In the genomic region with DNA sequence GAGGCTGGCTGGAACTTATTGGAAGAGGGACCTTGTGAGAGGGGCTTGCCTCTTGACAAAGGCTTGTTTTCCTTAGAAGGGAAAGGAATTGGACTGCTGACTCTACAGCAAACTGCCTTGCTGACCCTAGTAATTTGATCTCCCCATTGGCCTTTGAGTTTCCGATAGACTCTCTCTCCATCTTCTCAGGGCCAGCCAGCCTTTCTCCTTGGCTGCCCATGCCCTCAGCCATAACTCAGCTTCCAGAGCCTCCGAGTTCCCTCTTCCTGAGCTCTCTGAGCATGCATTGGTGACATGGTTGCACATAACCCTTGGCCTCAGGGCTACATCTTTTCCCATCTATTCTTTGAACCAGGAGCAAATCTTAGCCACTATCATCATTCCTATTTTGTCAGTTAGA, we compare ENCODE assay signal across 22 mouse cellular contexts.
DNase-seq lines count a peak whose midpoint lies in the region; ATAC-seq and TF ChIP-seq lines count a peak whose summit lies in the region.
"Had no signal": no experiment of that assay in that cellular context is flagged by ENCODE, and none has a peak within 500 bp of the region (broad histone marks: within the 10 kb centered on the region; RNA-seq: fewer than 3 reads in every experiment).

No protein-coding gene starts in this region.

- H3K9ac ChIP-seq in kidney, embryonic 15.5 days: no peak overlapping the region
- H3K9ac ChIP-seq in kidney, postnatal 0 days (ENCODE audit: low read depth, low read length): no peak overlapping the region
- H3K9ac ChIP-seq: embryonic facial prominence, embryonic 13.5 days; embryonic facial prominence, embryonic 15.5 days; forebrain, embryonic 12.5 days had no signal

- peak; percentile 14 for DNase-seq in embryo, embryonic 10.5 days (ENCODE audit: low spot score)
- no peak for DNase-seq in embryo, embryonic 11 days
- DNase-seq in kidney, adult 18-20 months: no peak
- DNase-seq in kidney, postnatal 0 days (ENCODE audit: low spot score): peak; percentile 81
- DNase-seq in kidney, adult 11 months: no peak
- DNase-seq: adrenal gland, adult 2 months; adrenal gland, postnatal 10 days; adrenal gland, postnatal 25 days; cerebellum, adult 11 months; cerebellum, adult 18-20 months; cerebellum, adult 8-10 months; cerebellum, adult 9-11 months; cerebellum, postnatal 14 days; cerebellum, postnatal 36 days had no signal

- H3K4me3 ChIP-seq in kidney, embryonic 15.5 days (replicated peaks): no peak overlapping the region
- H3K4me3 ChIP-seq in kidney, postnatal 0 days (replicated peaks; ENCODE audit: low read depth, low read length): no peak overlapping the region
- H3K4me3 ChIP-seq: embryonic facial prominence, embryonic 13.5 days; embryonic facial prominence, embryonic 15.5 days; erythroblast, embryonic 14.5 days; forebrain, embryonic 10.5 days; forebrain, embryonic 12.5 days had no signal

- WGBS in kidney, embryonic 15.5 days: 18% methylated on average over 2 of the region's 2 CpGs
- WGBS in kidney, postnatal 0 days: 33% methylated on average over 2 of the region's 2 CpGs

- H3K27me3 ChIP-seq in kidney, embryonic 15.5 days: no peaks in the 10 kb centered on the region
- H3K27me3 ChIP-seq in kidney, postnatal 0 days (ENCODE audit: insufficient read depth, low read length): no peaks in the 10 kb centered on the region
- H3K27me3 ChIP-seq: embryonic facial prominence, embryonic 13.5 days; embryonic facial prominence, embryonic 15.5 days; forebrain, embryonic 12.5 days had no signal

- TF ChIP-seq CTCF in kidney, postnatal 0 days (IDR thresholded peaks at IDR 0.05; ENCODE audit: low read depth): no peak

- H3K4me1 ChIP-seq in kidney, embryonic 15.5 days: no peaks in the 10 kb centered on the region
- no peaks in the 10 kb centered on the region for H3K4me1 ChIP-seq in kidney, postnatal 0 days (replicated peaks; ENCODE audit: insufficient read depth, low read length)
- H3K4me1 ChIP-seq: embryonic facial prominence, embryonic 15.5 days; forebrain, embryonic 10.5 days; forebrain, embryonic 12.5 days had no signal

- H3K4me2 ChIP-seq in kidney, embryonic 15.5 days: no peak overlapping the region
- no peak overlapping the region for H3K4me2 ChIP-seq in kidney, postnatal 0 days (ENCODE audit: low read length)
- H3K4me2 ChIP-seq: embryonic facial prominence, embryonic 13.5 days; embryonic facial prominence, embryonic 15.5 days; forebrain, embryonic 12.5 days had no signal

- ATAC-seq in kidney, embryonic 15.5 days (replicated peaks; ENCODE audit: low FRiP score): peak; percentile 96
- ATAC-seq in kidney, postnatal 0 days (replicated peaks; ENCODE audit: low FRiP score, low read depth): no peak; the same call in 1 of the 2 replicates
- ATAC-seq: forebrain, embryonic 14.5 days; forebrain, embryonic 16.5 days had no signal

- H3K9me3 ChIP-seq in kidney, embryonic 15.5 days (replicated peaks): no peaks in the 10 kb centered on the region
- H3K9me3 ChIP-seq in kidney, postnatal 0 days (replicated peaks; ENCODE audit: low read length): no peaks in the 10 kb centered on the region
- H3K9me3 ChIP-seq: embryonic facial prominence, embryonic 13.5 days; embryonic facial prominence, embryonic 15.5 days; forebrain, embryonic 10.5 days; forebrain, embryonic 12.5 days had no signal

- H3K36me3 ChIP-seq in kidney, embryonic 15.5 days: no peaks in the 10 kb centered on the region
- H3K36me3 ChIP-seq in kidney, postnatal 0 days (ENCODE audit: insufficient read depth, low read length): no peaks in the 10 kb centered on the region
- H3K36me3 ChIP-seq: embryonic facial prominence, embryonic 13.5 days; embryonic facial prominence, embryonic 15.5 days; forebrain, embryonic 10.5 days; forebrain, embryonic 12.5 days had no signal

- no peak overlapping the region for H3K27ac ChIP-seq in kidney, embryonic 15.5 days
- H3K27ac ChIP-seq in kidney, postnatal 0 days: no peak overlapping the region
- H3K27ac ChIP-seq: embryonic facial prominence, embryonic 13.5 days; embryonic facial prominence, embryonic 15.5 days; forebrain, embryonic 10.5 days; forebrain, embryonic 12.5 days had no signal

Comparison
In these comparisons a context has a peak if more than half of its experiments do, and no peak if none do; other contexts are left out.
1. DNase-seq: peak in embryo, embryonic 10.5 days (single experiment) and kidney, postnatal 0 days (single experiment); none in embryo, embryonic 11 days (single experiment), kidney, adult 18-20 months (single experiment) and kidney, adult 11 months (single experiment).